Mouse (Mus musculus): ENCODE results near the gene Maf.

- TF ChIP-seq MAX (IDR thresholded peaks at IDR 0.05; ENCODE audit: low read depth) (no peak), TCF12 (IDR thresholded peaks at IDR 0.05; ENCODE audit: insufficient read depth, poor library complexity, severe bottlenecking) (no peak), E2F4 (IDR thresholded peaks at IDR 0.05; ENCODE audit: insufficient read depth) (no peak), POLR2A (IDR thresholded peaks at IDR 0.05; ENCODE audit: insufficient read length, low read depth) (no peak), CEBPB (IDR thresholded peaks at IDR 0.05; ENCODE audit: insufficient read depth, poor library complexity, severe bottlenecking) (no peak), TCF3 (IDR thresholded peaks at IDR 0.05; ENCODE audit: insufficient read length, low read depth) (no peak), MYOG (IDR thresholded peaks at IDR 0.05; ENCODE audit: control insufficient read depth in 1 of 3, insufficient read depth in 1 of 3, insufficient read length in 2 of 3, low read depth in 2 of 3) (no peak), POLR2AphosphoS2 (IDR thresholded peaks at IDR 0.05; ENCODE audit: insufficient read length, low read depth) (no peak), MYOD1 (IDR thresholded peaks at IDR 0.05; ENCODE audit: control insufficient read depth in 1 of 3, insufficient read length in 2 of 3, low read depth in 2 of 3) (no peak), REST (IDR thresholded peaks at IDR 0.05; ENCODE audit: insufficient read depth, insufficient read length) (no peak), SRF (IDR thresholded peaks at IDR 0.05; ENCODE audit: control insufficient read depth, insufficient read length, low read depth) (no peak)
Measured at GRCm38 (mm10) chr8:115747426-115747825, 39.8 kb upstream of the Maf start.
